28 mouse cellular contexts compared by ENCODE assay signal in genomic region chr6:92854873-92855272, GRCm38 (mm10). TPM values are rescaled to one million over a fixed set of nuclear protein-coding genes. Genes with fewer than 3 reads are reported as not detected.
"Had no signal": no experiment of that assay in that cellular context is flagged by ENCODE, and none has a peak within 500 bp of the region (broad histone marks: within the 10 kb centered on the region; RNA-seq: fewer than 3 reads in every experiment).

No protein-coding gene starts in this region.

- H3K27ac ChIP-seq: intestine, embryonic 15.5 days; kidney, embryonic 15.5 days; left cerebral cortex, adult 2 months; limb, embryonic 12.5 days; limb, embryonic 15.5 days; liver, embryonic 14.5 days; stomach, postnatal 0 days had no signal

- H3K36me3 ChIP-seq: intestine, embryonic 15.5 days had no signal

- H3K4me3 ChIP-seq: intestine, embryonic 15.5 days; kidney, embryonic 15.5 days; left cerebral cortex, adult 2 months; limb, embryonic 12.5 days; limb, embryonic 15.5 days had no signal

- DNase-seq: kidney, adult 11 months; kidney, adult 8-10 months; kidney, postnatal 10 days; kidney, postnatal 36 days; layer of hippocampus, postnatal 36 days; left cerebral cortex, postnatal 4 days; liver, postnatal 0 days; midbrain, embryonic 14.5 days; thymus, adult 2 months; thymus, postnatal 14 days; thymus, postnatal 4 days had no signal

- ATAC-seq: intestine, embryonic 15.5 days; liver, postnatal 0 days had no signal

- H3K27me3 ChIP-seq: intestine, embryonic 15.5 days; kidney, embryonic 15.5 days; limb, embryonic 12.5 days; limb, embryonic 15.5 days had no signal

- H3K4me2 ChIP-seq: intestine, embryonic 15.5 days; kidney, embryonic 15.5 days; limb, embryonic 12.5 days; limb, embryonic 15.5 days; liver, embryonic 11.5 days; midbrain, embryonic 11.5 days had no signal

- H3K9ac ChIP-seq: intestine, embryonic 15.5 days; kidney, embryonic 15.5 days; limb, embryonic 12.5 days; limb, embryonic 15.5 days; liver, embryonic 14.5 days; liver, postnatal 0 days had no signal

- H3K4me1 ChIP-seq: intestine, embryonic 15.5 days had no signal

- H3K9me3 ChIP-seq: intestine, embryonic 15.5 days; kidney, embryonic 15.5 days; limb, embryonic 12.5 days; limb, embryonic 15.5 days had no signal

RNA-seq across cellular contexts. Expression of gene Gm15737, which starts 14.3 kb away (rescaled TPM):
- total RNA-seq: layer of hippocampus, adult 8-10 months; layer of hippocampus, postnatal 10 days; layer of hippocampus, postnatal 36 days; left cerebral cortex, adult 2 months; left cerebral cortex, postnatal 10 days; left cerebral cortex, postnatal 4 days; megakaryocyte-erythroid progenitor cell, adult 5-6 weeks; midbrain, postnatal 0 days had no signal
- polyA plus RNA-seq: liver, embryonic 11.5 days; liver, embryonic 14.5 days; liver, postnatal 0 days; midbrain, embryonic 11.5 days; midbrain, embryonic 14.5 days; midbrain, postnatal 0 days; neural tube, embryonic 11.5 days; small intestine, adult 2 months; spleen, adult 2 months; thymus, adult 2 months had no signal

RNA-seq across cellular contexts. Expression of gene A730049H05Rik, which starts 38.6 kb away (rescaled TPM):
- total RNA-seq: left cerebral cortex, postnatal 10 days; megakaryocyte-erythroid progenitor cell, adult 5-6 weeks had no signal
- polyA plus RNA-seq: liver, postnatal 0 days; neural tube, embryonic 11.5 days; small intestine, adult 2 months had no signal
